Mouse (Mus musculus) cerebellum, adult (tissue): ENCODE measurements at regions not wholly inside any gene's neighbourhood (a gene's known extent, or its start where the extent isn't known, plus 50 kb on each side); places are given as distances from the start of the nearest gene placed in this dataset.
"Not testable (repeated sequence)": the region's sequence is repeated elsewhere in the genome, so short reads cannot be mapped to it uniquely, and the experiment has no call there.

ENCODE experiments used
- ATAC-seq: cut with Nextera tagmentation; 2 replicates; pipeline ENCODE4 v1.9.2; 2017; ENCODE audit warnings: mild to moderate bottlenecking, moderate library complexity, mixed read lengths; ENCODE audit not compliant: insufficient number of reproducible peaks, low FRiP score, low TSS enrichment

GRCm38 (mm10) chr17:6489926-6490564, 60.1 kb downstream of the Dynlt1b start:
- ATAC-seq: peak; percentile 86

DNA sequence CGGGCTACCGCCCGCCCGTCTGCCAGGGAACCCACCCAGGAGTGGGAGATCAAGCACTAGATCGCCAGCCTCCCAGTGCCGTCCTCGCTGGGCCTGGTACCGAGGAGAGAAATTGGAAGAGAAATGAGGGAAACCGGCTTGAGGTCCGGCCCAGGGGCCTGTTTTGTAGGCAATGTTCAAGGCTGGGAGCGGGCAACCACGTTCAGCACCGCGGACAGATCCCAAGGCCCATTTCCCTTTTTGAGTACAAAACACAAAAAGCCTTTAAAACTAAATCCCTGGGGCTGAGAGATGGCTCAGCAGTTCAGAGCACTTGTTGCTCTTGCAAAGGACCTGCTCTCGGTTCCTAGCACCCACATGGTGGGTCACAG, 60.6 kb downstream of the Dynlt1b start:
- ATAC-seq: not testable (repeated sequence)

GRCm38 (mm10) chr17:6492501-6492900, 62.6 kb downstream of the Dynlt1b start:
- ATAC-seq: not testable (repeated sequence)

- ATAC-seq: not testable (repeated sequence)
Observed at GRCm38 (mm10) chr17:6492950-6493349, 63.0 kb downstream of the Dynlt1b start.

DNA sequence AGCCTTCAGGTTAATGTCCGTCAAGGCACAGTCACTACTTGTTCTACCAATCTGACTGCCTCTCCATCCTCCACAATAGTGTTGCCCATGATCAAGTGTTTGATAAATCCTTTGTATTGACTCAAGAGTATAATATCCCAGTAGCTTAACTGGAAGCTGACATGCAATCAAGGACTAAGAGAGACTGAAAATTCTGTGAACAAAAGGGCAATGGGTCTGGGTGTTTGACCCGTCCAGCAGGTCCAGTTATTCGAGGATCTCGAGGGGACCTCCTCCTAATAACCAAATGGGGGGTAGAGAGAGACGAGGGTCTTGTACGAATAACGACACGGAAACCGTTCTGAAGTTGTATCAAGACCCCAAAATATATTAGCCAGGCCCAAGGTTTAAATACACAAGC, 66.6 kb downstream of the Dynlt1b start:
- ATAC-seq: not testable (repeated sequence)

- ATAC-seq: not testable (repeated sequence)
Observed at GRCm38 (mm10) chr17:6502676-6503075, 72.8 kb downstream of the Dynlt1b start.

DNA sequence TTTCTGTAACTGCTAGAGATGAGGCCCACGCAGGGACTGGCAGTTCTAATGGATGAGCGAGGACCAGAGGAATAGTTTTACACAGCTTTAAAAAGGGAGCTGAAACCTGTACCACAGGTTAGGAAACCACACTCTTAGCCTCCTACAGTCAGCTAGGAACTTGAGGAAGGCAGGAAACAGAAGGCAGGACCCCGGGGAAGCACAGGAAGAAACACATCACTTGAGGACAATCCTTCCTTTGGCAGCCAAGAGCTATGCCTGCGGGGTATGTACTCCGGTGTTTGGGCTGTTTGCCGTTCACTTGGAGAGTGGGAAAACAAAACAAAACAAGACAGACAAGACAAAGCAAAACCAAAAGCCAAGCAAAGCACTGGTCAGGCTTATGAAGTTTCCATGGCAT, 76.0 kb downstream of the Dynlt1b start:
- not testable (repeated sequence) for ATAC-seq

- ATAC-seq: peak; percentile 28; the same call in 1 of the 2 replicates
Observed at GRCm38 (mm10) chr17:6515128-6515527, 85.2 kb downstream of the Dynlt1b start.

DNA sequence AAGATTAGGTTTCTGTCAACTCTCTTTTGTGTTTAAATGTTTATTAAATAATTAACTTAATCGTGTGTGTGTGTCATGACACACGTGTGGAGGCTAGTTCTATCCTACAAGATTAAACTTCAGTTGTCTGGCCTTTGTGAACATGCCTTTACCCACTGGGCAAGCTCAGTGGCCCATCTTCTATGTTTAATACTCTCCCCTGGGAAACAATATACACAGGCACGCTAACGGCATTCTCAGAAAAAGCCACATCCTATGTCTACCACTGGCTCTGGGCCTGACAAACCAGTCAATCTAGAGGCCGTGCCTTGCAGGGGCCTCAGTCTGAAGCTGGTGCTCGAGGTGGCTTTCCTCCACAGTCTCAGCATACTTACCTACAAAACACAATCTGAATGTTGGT, 82.4 kb upstream of the Dynlt1c start:
- not testable (repeated sequence) for ATAC-seq

- ATAC-seq: not testable (repeated sequence)
Observed at GRCm38 (mm10) chr17:6520001-6520400, 81.5 kb upstream of the Dynlt1c start.

GRCm38 (mm10) chr17:6520751-6521150, 80.7 kb upstream of the Dynlt1c start:
- ATAC-seq: not testable (repeated sequence)

DNA sequence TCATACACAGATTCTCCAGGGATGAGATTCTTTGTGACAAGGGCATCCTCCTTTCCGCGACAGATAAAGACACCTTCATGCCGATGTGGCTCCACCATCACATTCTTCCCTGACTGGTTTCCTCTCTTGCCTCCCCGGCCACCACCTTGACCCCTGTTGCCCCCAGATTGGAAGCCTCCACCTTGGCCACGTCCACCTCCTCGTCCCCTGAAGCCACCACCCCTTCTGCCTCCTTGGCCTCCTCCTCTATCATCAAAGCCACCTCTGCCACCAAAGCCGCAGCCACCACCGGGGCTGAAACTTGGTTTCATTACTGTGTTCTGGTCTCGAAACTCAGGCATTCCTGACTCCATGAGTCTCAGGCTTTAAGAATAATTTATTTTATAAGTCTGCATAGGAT, 79.3 kb upstream of the Dynlt1c start:
- not testable (repeated sequence) for ATAC-seq

GRCm38 (mm10) chr17:6538723-6539122, 62.7 kb upstream of the Dynlt1c start:
- ATAC-seq: not testable (repeated sequence)

- ATAC-seq: not testable (repeated sequence)
Observed at GRCm38 (mm10) chr17:6547064-6547760, 54.3 kb upstream of the Dynlt1c start.

DNA sequence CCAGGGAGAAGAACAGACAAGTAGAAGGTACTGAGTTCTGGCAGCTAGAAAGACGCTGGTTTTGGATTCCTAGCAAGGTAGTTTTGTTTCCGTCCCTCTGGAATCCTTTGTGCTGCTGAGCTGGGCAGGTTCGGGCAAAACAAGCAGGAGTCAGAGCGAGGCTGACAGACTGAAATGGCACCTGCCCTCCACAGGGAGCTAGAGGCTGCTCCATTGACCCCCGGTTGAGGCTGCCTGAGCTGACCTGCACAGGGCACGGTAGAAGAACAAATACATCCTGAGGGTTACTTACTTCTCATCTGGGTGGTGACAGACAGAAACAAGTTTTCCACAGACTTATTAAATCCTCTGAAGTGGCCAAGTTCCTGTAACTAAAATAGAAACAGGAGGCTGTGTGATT, 53.5 kb upstream of the Dynlt1c start:
- ATAC-seq: not testable (repeated sequence)
